Comparison of ENCODE assay signal across 7 mouse cellular contexts in genomic region chr8:31031721-31032591, GRCm38 (mm10).
DNase-seq lines count a peak whose midpoint lies in the region; ATAC-seq and TF ChIP-seq lines count a peak whose summit lies in the region.

No protein-coding gene starts in this region.

- no peaks in the 10 kb centered on the region for H3K4me1 ChIP-seq in hindbrain, postnatal 0 days (ENCODE audit: insufficient read depth, low read length)
- peaks cover 8% of the 10 kb centered on the region; the same call in 1 of the 2 replicates for H3K4me1 ChIP-seq in megakaryocyte, embryonic 14.5 days

- H3K4me3 ChIP-seq in hindbrain, postnatal 0 days (ENCODE audit: low read length): peak overlapping the region; percentile 27
- peak overlapping the region; percentile 74 for H3K4me3 ChIP-seq in megakaryocyte, embryonic 14.5 days (replicated peaks)

- no peaks in the 10 kb centered on the region for H3K36me3 ChIP-seq in hindbrain, postnatal 0 days (ENCODE audit: insufficient read depth, low read length)
- no peaks in the 10 kb centered on the region for H3K36me3 ChIP-seq in megakaryocyte, embryonic 14.5 days (replicated peaks; ENCODE audit: low read length)

- no peaks in the 10 kb centered on the region for H3K9me3 ChIP-seq in hindbrain, postnatal 0 days (ENCODE audit: low read length)
- no peaks in the 10 kb centered on the region for H3K9me3 ChIP-seq in megakaryocyte, embryonic 14.5 days

- peak overlapping the region; percentile 28; the same call in 1 of the 2 replicates for H3K9ac ChIP-seq in hindbrain, postnatal 0 days (replicated peaks; ENCODE audit: low read length)

- H3K27ac ChIP-seq in hindbrain, postnatal 0 days: peak overlapping the region; percentile 72

- ATAC-seq in hindbrain, postnatal 0 days: peak; percentile 96

- WGBS in hindbrain, postnatal 0 days: 2% methylated on average over 24 of the region's 24 CpGs

- no peaks in the 10 kb centered on the region for H3K27me3 ChIP-seq in hindbrain, postnatal 0 days (ENCODE audit: insufficient read depth, low read length)
- H3K27me3 ChIP-seq in megakaryocyte, embryonic 14.5 days (replicated peaks): no peaks in the 10 kb centered on the region

- H3K4me2 ChIP-seq in hindbrain, postnatal 0 days (ENCODE audit: low read depth, low read length): peak overlapping the region; percentile 64

- DNase-seq in WW6 (ENCODE audit: low read depth, low spot score): peak; percentile 57
- DNase-seq in cerebellum, postnatal 10 days: peak; percentile 88 to 91
- peak; percentile 46 to 48 for DNase-seq in frontal cortex, postnatal 36 days (ENCODE audit: low spot score in 2 of 2)
- peak; percentile 87 for DNase-seq in hindbrain, postnatal 0 days (ENCODE audit: low spot score)
- DNase-seq in left cerebral cortex, adult 8-10 months (ENCODE audit: low spot score in 2 of 2): peak; percentile 50 to 52
- DNase-seq in right cerebral cortex, postnatal 25 days: peak; percentile 63

- peak; percentile 87 for TF ChIP-seq CTCF in hindbrain, postnatal 0 days (IDR thresholded peaks at IDR 0.05; ENCODE audit: low read depth)

Comparison
In these comparisons a context has a peak if more than half of its experiments do, and no peak if none do; other contexts are left out.
1. Peak in every context shown above with its lines: DNase-seq, ATAC-seq, H3K4me3 ChIP-seq and H3K27ac ChIP-seq.